Mouse (Mus musculus): ENCODE data around the gene Arnt2.

Arnt2 gene

GRCm38 (mm10) chr7:84247960-84248665 lies 161.9 kb downstream of the Arnt2 start:
- no peak for DNase-seq (ENCODE audit: low spot score in 2 of 2)

- peak in 1 of 2 experiments; percentile 44 for DNase-seq (ENCODE audit: low spot score in 2 of 2)
Observed at GRCm38 (mm10) chr7:84246878-84247277, 163.1 kb downstream of the Arnt2 start.

- DNase-seq (ENCODE audit: low spot score in 2 of 2), result no peak
Observed at GRCm38 (mm10) chr7:84246093-84246492, 163.9 kb downstream of the Arnt2 start.

GRCm38 (mm10) chr7:84240406-84240805 lies 169.6 kb downstream of the Arnt2 start:
- DNase-seq (ENCODE audit: low spot score in 2 of 2), result no peak

- no peak for DNase-seq (ENCODE audit: low spot score in 2 of 2)
Observed at GRCm38 (mm10) chr7:84237655-84238054, 172.3 kb downstream of the Arnt2 start.

- DNase-seq (ENCODE audit: low spot score in 2 of 2), result no peak
Observed at GRCm38 (mm10) chr7:84231396-84231795, 178.6 kb downstream of the Arnt2 start.

GRCm38 (mm10) chr7:84227652-84228051 lies 182.3 kb downstream of the Arnt2 start:
- no peak for DNase-seq (ENCODE audit: low spot score in 2 of 2)

- no peak for DNase-seq (ENCODE audit: low spot score in 2 of 2)
Observed at GRCm38 (mm10) chr7:84226909-84227308, 183.1 kb downstream of the Arnt2 start.

- no peak for DNase-seq (ENCODE audit: low spot score in 2 of 2)
Observed at GRCm38 (mm10) chr7:84212112-84212511, 197.9 kb downstream of the Arnt2 start.

- DNase-seq (ENCODE audit: low spot score in 2 of 2), result no peak
Observed at GRCm38 (mm10) chr7:84210585-84211291, 199.2 kb downstream of the Arnt2 start.

- DNase-seq (ENCODE audit: low spot score in 2 of 2), result no peak
Observed at GRCm38 (mm10) chr7:84203981-84204380, 206.0 kb downstream of the Arnt2 start.

GRCm38 (mm10) chr7:84201151-84202068 lies 208.6 kb downstream of the Arnt2 start:
- DNase-seq (ENCODE audit: low spot score in 2 of 2), result no peak

GRCm38 (mm10) chr7:84197208-84197860 lies 212.6 kb downstream of the Arnt2 start:
- DNase-seq (ENCODE audit: low spot score in 2 of 2), result no peak

Data from urinary bladder, postnatal 4 days (tissue).